ENCODE assay signal across 15 mouse cellular contexts in genomic region chr2:93662240-93662865, GRCm38 (mm10). TPM values are rescaled to one million over a fixed set of nuclear protein-coding genes. Genes with fewer than 3 reads are reported as not detected.
DNase-seq lines count a peak whose midpoint lies in the region; ATAC-seq and TF ChIP-seq lines count a peak whose summit lies in the region.
"Had no signal": no experiment of that assay in that cellular context is flagged by ENCODE, and none has a peak within 500 bp of the region (broad histone marks: within the 10 kb centered on the region; RNA-seq: fewer than 3 reads in every experiment).

No protein-coding gene starts in this region.

- no peak overlapping the region for H3K4me2 ChIP-seq in midbrain, postnatal 0 days (ENCODE audit: low read depth, low read length, poor library complexity, severe bottlenecking)
- H3K4me2 ChIP-seq in liver, embryonic 15.5 days = peak overlapping the region; percentile 23; the same call in 1 of the 2 replicates
- no peak overlapping the region for H3K4me2 ChIP-seq in kidney, embryonic 16.5 days (replicated peaks; ENCODE audit: low read depth, low read length)
- H3K4me2 ChIP-seq: limb, embryonic 12.5 days had no signal

- H3K27ac ChIP-seq in midbrain, embryonic 10.5 days (replicated peaks) = 0 out of 2 replicates have a peak overlapping the region, but pooled peaks have one; percentile 33
- H3K27ac ChIP-seq in midbrain, postnatal 0 days (ENCODE audit: low read depth, low read length) = no peak overlapping the region
- no peak overlapping the region for H3K27ac ChIP-seq in liver, embryonic 15.5 days (replicated peaks)
- H3K27ac ChIP-seq in kidney, embryonic 16.5 days (ENCODE audit: low read length) = no peak overlapping the region
- H3K27ac ChIP-seq: layer of hippocampus, adult 2 months; limb, embryonic 12.5 days had no signal

- DNase-seq in cerebellum, postnatal 10 days = peak; percentile 36 to 55
- no peak for DNase-seq in cerebellum, adult 18-20 months
- peak; percentile 53 for DNase-seq in midbrain, embryonic 10.5 days (ENCODE audit: low spot score)
- DNase-seq in midbrain, postnatal 0 days (ENCODE audit: low spot score) = no peak
- DNase-seq in layer of hippocampus, adult 18-20 months (ENCODE audit: low spot score in 2 of 2) = no peak
- no peak for DNase-seq in cerebellum, postnatal 14 days
- DNase-seq: thymus, postnatal 4 days had no signal

- 14% methylated on average over 16 of the region's 16 CpGs for WGBS in midbrain, embryonic 10.5 days
- 6% methylated on average over 16 of the region's 16 CpGs for WGBS in midbrain, postnatal 0 days
- 45% methylated on average over 16 of the region's 16 CpGs for WGBS in liver, embryonic 15.5 days (ENCODE audit: insufficient replicate concordance)
- 12% methylated on average over 16 of the region's 16 CpGs for WGBS in kidney, embryonic 16.5 days

- peaks cover 98% of the 10 kb centered on the region for H3K27me3 ChIP-seq in midbrain, embryonic 10.5 days (ENCODE audit: low read depth, poor library complexity, severe bottlenecking)
- peaks cover 8% of the 10 kb centered on the region; the same call in 1 of the 2 replicates for H3K27me3 ChIP-seq in midbrain, postnatal 0 days (ENCODE audit: insufficient read depth, low read length)
- H3K27me3 ChIP-seq in liver, embryonic 15.5 days = no peaks in the 10 kb centered on the region; the same call in 1 of the 2 replicates
- H3K27me3 ChIP-seq in kidney, embryonic 16.5 days (ENCODE audit: insufficient read depth, low read length) = peaks cover 14% of the 10 kb centered on the region

- H3K9me3 ChIP-seq in midbrain, embryonic 10.5 days (replicated peaks) = no peaks in the 10 kb centered on the region
- no peaks in the 10 kb centered on the region for H3K9me3 ChIP-seq in midbrain, postnatal 0 days (ENCODE audit: low read length)
- no peaks in the 10 kb centered on the region for H3K9me3 ChIP-seq in liver, embryonic 15.5 days (replicated peaks)
- no peaks in the 10 kb centered on the region for H3K9me3 ChIP-seq in kidney, embryonic 16.5 days (ENCODE audit: low read length)
- H3K9me3 ChIP-seq: limb, embryonic 12.5 days had no signal

- no peak for ATAC-seq in midbrain, postnatal 0 days (ENCODE audit: low FRiP score)
- ATAC-seq in liver, embryonic 15.5 days (ENCODE audit: insufficient read depth) = peak; percentile 75
- ATAC-seq in kidney, embryonic 16.5 days (ENCODE audit: low FRiP score, low TSS enrichment) = no peak
- ATAC-seq: activated CD4-positive, CD25-positive, alpha-beta regulatory T cell, adult 4 months had no signal

- no peak for TF ChIP-seq CTCF in midbrain, postnatal 0 days (IDR thresholded peaks at IDR 0.05)

- no peaks in the 10 kb centered on the region for H3K36me3 ChIP-seq in midbrain, embryonic 10.5 days
- no peaks in the 10 kb centered on the region for H3K36me3 ChIP-seq in midbrain, postnatal 0 days (ENCODE audit: insufficient read depth, low read length)
- no peaks in the 10 kb centered on the region for H3K36me3 ChIP-seq in liver, embryonic 15.5 days (replicated peaks)
- no peaks in the 10 kb centered on the region for H3K36me3 ChIP-seq in kidney, embryonic 16.5 days (ENCODE audit: insufficient read depth, low read length)
- H3K36me3 ChIP-seq: limb, embryonic 12.5 days had no signal

- peak overlapping the region; percentile 28 for H3K4me3 ChIP-seq in midbrain, embryonic 10.5 days
- H3K4me3 ChIP-seq in midbrain, postnatal 0 days (ENCODE audit: low read depth, low read length) = no peak overlapping the region
- H3K4me3 ChIP-seq in liver, embryonic 15.5 days (replicated peaks) = no peak overlapping the region
- no peak overlapping the region for H3K4me3 ChIP-seq in kidney, embryonic 16.5 days (ENCODE audit: low read length)
- H3K4me3 ChIP-seq: layer of hippocampus, adult 2 months; limb, embryonic 12.5 days had no signal

- no peak overlapping the region for H3K9ac ChIP-seq in midbrain, postnatal 0 days (replicated peaks; ENCODE audit: low read length, poor library complexity, severe bottlenecking)
- no peak overlapping the region for H3K9ac ChIP-seq in liver, embryonic 15.5 days
- no peak overlapping the region; the same call in 1 of the 2 replicates for H3K9ac ChIP-seq in kidney, embryonic 16.5 days (replicated peaks; ENCODE audit: low read length)
- H3K9ac ChIP-seq: limb, embryonic 12.5 days had no signal

- H3K4me1 ChIP-seq in midbrain, embryonic 10.5 days = peaks cover 28% of the 10 kb centered on the region
- H3K4me1 ChIP-seq in midbrain, postnatal 0 days (ENCODE audit: insufficient read depth, low read length) = no peaks in the 10 kb centered on the region
- no peaks in the 10 kb centered on the region; the same call in 1 of the 2 replicates for H3K4me1 ChIP-seq in liver, embryonic 15.5 days (replicated peaks)
- peaks cover 4% of the 10 kb centered on the region; the same call in 1 of the 2 replicates for H3K4me1 ChIP-seq in kidney, embryonic 16.5 days (ENCODE audit: insufficient read depth, low read length)

RNA-seq across cellular contexts. Expression of gene Alx4, which starts 20.2 kb away (rescaled TPM):
- polyA plus RNA-seq in midbrain, embryonic 10.5 days (2016; fragmentation: Nextera tagmentation; extraction: Ambion mirVana) = 6.5 and 6.7 TPM in 2 replicates
- 3.4 and 3.5 TPM in 2 replicates for total RNA-seq in midbrain, postnatal 0 days (2014; rRNA removed)
- 0.48 TPM in 2 replicates for polyA plus RNA-seq in midbrain, postnatal 0 days (2015; fragmentation: Nextera tagmentation; extraction: Ambion mirVana)
- polyA plus RNA-seq in liver, embryonic 15.5 days (2015; fragmentation: Nextera tagmentation; extraction: Ambion mirVana) = 0.02 TPM in 1 of 2 replicates, not detected in the other
- under 1 TPM; 0.51 to 0.62 TPM for total RNA-seq in layer of hippocampus, adult 18-20 months (2021)
- polyA plus RNA-seq in kidney, embryonic 16.5 days (2015; fragmentation: Nextera tagmentation; extraction: Ambion mirVana) = 0.17 and 0.21 TPM in 2 replicates
- total RNA-seq: common myeloid progenitor, adult 5-6 weeks; megakaryocyte, adult 5-6 weeks had no signal
- polyA plus RNA-seq: activated CD4-positive, CD25-positive, alpha-beta regulatory T cell, adult 4 months; heart, postnatal 0 days had no signal

Comparison
In these comparisons a context has a peak if more than half of its experiments do, and no peak if none do; other contexts are left out.
1. DNase-seq: peak in cerebellum, postnatal 10 days (2 of 2) and midbrain, embryonic 10.5 days (single experiment); none in cerebellum, adult 18-20 months (0 of 2), midbrain, postnatal 0 days (single experiment), layer of hippocampus, adult 18-20 months (0 of 2) and cerebellum, postnatal 14 days (0 of 2).